In genomic region chr11:80772595-80773210, GRCm38 (mm10) we compare ENCODE assay signal across 18 mouse cellular contexts. TPM values are rescaled to one million over a fixed set of nuclear protein-coding genes. Genes with fewer than 3 reads are reported as not detected.
DNase-seq lines count a peak whose midpoint lies in the region; ATAC-seq and TF ChIP-seq lines count a peak whose summit lies in the region.
"Had no signal": no experiment of that assay in that cellular context is flagged by ENCODE, and none has a peak within 500 bp of the region (broad histone marks: within the 10 kb centered on the region; RNA-seq: fewer than 3 reads in every experiment).

No protein-coding gene starts in this region.

- intact Hi-C loops in heart, postnatal 25 days (cut with DNase I): no loop called here

- no peak for ATAC-seq in heart, embryonic 12.5 days (ENCODE audit: insufficient number of reproducible peaks, low FRiP score)
- no peak for ATAC-seq in kidney, postnatal 0 days (replicated peaks; ENCODE audit: low FRiP score, low read depth)
- ATAC-seq in megakaryocyte progenitor cell, adult 5-6 weeks (replicated peaks; ENCODE audit: poor library complexity): peak; percentile 27; the same call in 1 of the 2 replicates
- ATAC-seq in hindbrain, embryonic 14.5 days (ENCODE audit: low FRiP score): no peak
- ATAC-seq: forebrain, embryonic 15.5 days; hindbrain, embryonic 16.5 days; inflammation-experienced regulatory T-cells, adult 6 months had no signal

- TF ChIP-seq RAD21 in MEL (IDR thresholded peaks at IDR 0.05; ENCODE audit: low read depth, low read length): no peak

- WGBS in heart, embryonic 12.5 days: 31% methylated on average over 6 of the region's 6 CpGs
- 89% methylated on average over 6 of the region's 6 CpGs for WGBS in kidney, postnatal 0 days
- WGBS in hindbrain, embryonic 14.5 days: 83% methylated on average over 6 of the region's 6 CpGs

- TF ChIP-seq POLR2A in MEL (IDR thresholded peaks at IDR 0.05; ENCODE audit: control insufficient read depth in 1 of 2, insufficient read depth in 1 of 2, low read depth in 1 of 2, low read length in 2 of 2, poor library complexity in 1 of 2): no peak

- no peak for TF ChIP-seq CTCF in kidney, postnatal 0 days (IDR thresholded peaks at IDR 0.05; ENCODE audit: low read depth)
- no peak for TF ChIP-seq CTCF in MEL (IDR thresholded peaks at IDR 0.05 in 2 of 3, conservative IDR thresholded peaks at IDR 0.05 in 1 of 3; ENCODE audit: control insufficient read depth in 1 of 3, insufficient read depth in 1 of 3, low read depth in 2 of 3, low read length in 3 of 3, poor library complexity in 1 of 3, severe bottlenecking in 1 of 3)

- peak; percentile 20 to 29; a peak in 1 of 4 replicates for TF ChIP-seq EP300 in MEL (IDR thresholded peaks at IDR 0.05; ENCODE audit: low read depth in 1 of 2, low read length in 2 of 2)

- peak overlapping the region; percentile 31; the same call in 1 of the 2 replicates for H3K4me2 ChIP-seq in heart, embryonic 12.5 days
- no peak overlapping the region for H3K4me2 ChIP-seq in kidney, postnatal 0 days (ENCODE audit: low read length)
- H3K4me2 ChIP-seq in hindbrain, embryonic 14.5 days (replicated peaks): no peak overlapping the region
- H3K4me2 ChIP-seq: embryonic facial prominence, embryonic 12.5 days; forebrain, embryonic 15.5 days had no signal

- peak overlapping the region; percentile 30; the same call in 1 of the 2 replicates for H3K27ac ChIP-seq in heart, embryonic 12.5 days (ENCODE audit: poor library complexity, severe bottlenecking)
- H3K27ac ChIP-seq in kidney, postnatal 0 days: no peak overlapping the region
- H3K27ac ChIP-seq in MEL (ENCODE audit: control insufficient read depth, low read depth, low read length): no peak overlapping the region; the same call in 1 of the 2 replicates
- H3K27ac ChIP-seq in hindbrain, embryonic 14.5 days: no peak overlapping the region
- H3K27ac ChIP-seq: embryonic facial prominence, embryonic 12.5 days; forebrain, embryonic 15.5 days had no signal

- no peak for DNase-seq in heart, postnatal 25 days (ENCODE audit: low spot score)
- DNase-seq in kidney, postnatal 0 days (ENCODE audit: low spot score): peak; percentile 16
- DNase-seq in kidney, postnatal 25 days: no peak
- DNase-seq in MEL (ENCODE audit: low read depth, low spot score): no peak
- no peak for DNase-seq in hindbrain, embryonic 14.5 days (ENCODE audit: low spot score)
- DNase-seq: adrenal gland, postnatal 10 days; cerebellum, adult 11-12 months; cerebellum, adult 9-10 months; cerebellum, postnatal 25 days; gastrocnemius, postnatal 10 days; heart, postnatal 36 days had no signal

- H3K9me3 ChIP-seq in heart, embryonic 12.5 days (replicated peaks): no peaks in the 10 kb centered on the region
- H3K9me3 ChIP-seq in kidney, postnatal 0 days (replicated peaks; ENCODE audit: low read length): no peaks in the 10 kb centered on the region
- H3K9me3 ChIP-seq in MEL (replicated peaks; ENCODE audit: insufficient read depth, low read length): no peaks in the 10 kb centered on the region
- H3K9me3 ChIP-seq in hindbrain, embryonic 14.5 days (ENCODE audit: control insufficient read depth, low read length): no peaks in the 10 kb centered on the region
- H3K9me3 ChIP-seq: embryonic facial prominence, embryonic 12.5 days; forebrain, embryonic 15.5 days had no signal

- no peak overlapping the region for H3K4me3 ChIP-seq in heart, embryonic 12.5 days
- H3K4me3 ChIP-seq in kidney, postnatal 0 days (replicated peaks; ENCODE audit: low read depth, low read length): no peak overlapping the region
- H3K4me3 ChIP-seq in MEL (ENCODE audit: control insufficient read depth in 1 of 2, insufficient read depth in 1 of 2, low read depth in 2 of 2, low read length in 2 of 2): no peak overlapping the region
- H3K4me3 ChIP-seq in hindbrain, embryonic 14.5 days (replicated peaks; ENCODE audit: low read length): no peak overlapping the region
- H3K4me3 ChIP-seq: embryonic facial prominence, embryonic 12.5 days; forebrain, embryonic 15.5 days had no signal

- H3K79me2 ChIP-seq in MEL (ENCODE audit: control insufficient read depth, insufficient read depth, low read length, poor library complexity): peaks cover 42% of the 10 kb centered on the region

- no peak overlapping the region for H3K9ac ChIP-seq in heart, embryonic 12.5 days
- H3K9ac ChIP-seq in kidney, postnatal 0 days (ENCODE audit: low read depth, low read length): no peak overlapping the region
- no peak overlapping the region for H3K9ac ChIP-seq in MEL (ENCODE audit: control insufficient read depth, low read depth, low read length, poor library complexity, severe bottlenecking)
- H3K9ac ChIP-seq in hindbrain, embryonic 14.5 days: no peak overlapping the region
- H3K9ac ChIP-seq: embryonic facial prominence, embryonic 12.5 days; forebrain, embryonic 15.5 days had no signal

- no peaks in the 10 kb centered on the region for H3K36me3 ChIP-seq in heart, embryonic 12.5 days
- H3K36me3 ChIP-seq in kidney, postnatal 0 days (ENCODE audit: insufficient read depth, low read length): no peaks in the 10 kb centered on the region
- H3K36me3 ChIP-seq in MEL (ENCODE audit: control insufficient read depth in 1 of 2, insufficient read depth in 2 of 2, low read length in 2 of 2): peaks cover 6 to 58% of the 10 kb centered on the region in 2 experiments; a peak in 3 of 4 replicates
- H3K36me3 ChIP-seq in hindbrain, embryonic 14.5 days (replicated peaks; ENCODE audit: control insufficient read depth, insufficient read depth): no peaks in the 10 kb centered on the region
- H3K36me3 ChIP-seq: embryonic facial prominence, embryonic 12.5 days; forebrain, embryonic 15.5 days had no signal

- H3K27me3 ChIP-seq in heart, embryonic 12.5 days (replicated peaks): 0 out of 2 replicates have a peak, but pooled peaks cover 5% of the 10 kb centered on the region
- no peaks in the 10 kb centered on the region for H3K27me3 ChIP-seq in kidney, postnatal 0 days (ENCODE audit: insufficient read depth, low read length)
- H3K27me3 ChIP-seq in MEL (ENCODE audit: control insufficient read depth in 1 of 2, insufficient read depth in 2 of 2, low read length in 2 of 2): no peaks in the 10 kb centered on the region
- H3K27me3 ChIP-seq in hindbrain, embryonic 14.5 days (ENCODE audit: control insufficient read depth, insufficient read depth, low read length): no peaks in the 10 kb centered on the region
- H3K27me3 ChIP-seq: CH12.LX; embryonic facial prominence, embryonic 12.5 days; forebrain, embryonic 15.5 days had no signal

- H3K4me1 ChIP-seq in heart, embryonic 12.5 days (replicated peaks): peaks cover 24% of the 10 kb centered on the region
- peaks cover 7% of the 10 kb centered on the region; the same call in 1 of the 2 replicates for H3K4me1 ChIP-seq in kidney, postnatal 0 days (replicated peaks; ENCODE audit: insufficient read depth, low read length)
- H3K4me1 ChIP-seq in MEL (ENCODE audit: control insufficient read depth in 1 of 2, insufficient read depth in 2 of 2, low read length in 2 of 2): peaks cover 39 to 49% of the 10 kb centered on the region in 2 experiments
- no peaks in the 10 kb centered on the region for H3K4me1 ChIP-seq in hindbrain, embryonic 14.5 days (replicated peaks; ENCODE audit: control insufficient read depth, insufficient read depth, low read length)
- H3K4me1 ChIP-seq: embryonic facial prominence, embryonic 12.5 days; forebrain, embryonic 15.5 days had no signal

TF ChIP-seq in MEL, 35 proteins besides CTCF, POLR2A, EP300 and RAD21:
- peak; percentile 57; the same call in 1 of the 2 replicates for TF ChIP-seq TBP (IDR thresholded peaks at IDR 0.05; ENCODE audit: low read depth, low read length)
- TF ChIP-seq MAX (IDR thresholded peaks at IDR 0.05; ENCODE audit: low read length): peak; percentile 16; the same call in 1 of the 2 replicates
- no peak for TF ChIP-seq MYC (IDR thresholded peaks at IDR 0.05; ENCODE audit: low read depth, low read length)
- no peak for TF ChIP-seq ZMIZ1 (IDR thresholded peaks at IDR 0.05; ENCODE audit: low read depth, low read length)
- no peak for TF ChIP-seq E2F4 (IDR thresholded peaks at IDR 0.05; ENCODE audit: borderline replicate concordance, low read depth, low read length)
- TF ChIP-seq MAZ (IDR thresholded peaks at IDR 0.05; ENCODE audit: low read depth, low read length): no peak
- no peak for TF ChIP-seq ELF1 (IDR thresholded peaks at IDR 0.05; ENCODE audit: low read depth, low read length)
- no peak for TF ChIP-seq CHD1 (IDR thresholded peaks at IDR 0.05; ENCODE audit: low read depth, low read length)

RNA-seq across cellular contexts. Expression of gene Myo1d, which starts 7.1 kb away (rescaled TPM):
- 11.3 and 13.3 TPM in 2 replicates for polyA plus RNA-seq in heart, embryonic 12.5 days (2016; fragmentation: Nextera tagmentation; extraction: Ambion mirVana)
- total RNA-seq in heart, postnatal 25 days (2021): 10 to 100 TPM in 1 of 2 experiments, 1 to 10 TPM in 1; 8.7 to 10.9 TPM
- 15.7 and 16.9 TPM in 2 replicates for polyA plus RNA-seq in kidney, postnatal 0 days (2015; fragmentation: Nextera tagmentation; extraction: Ambion mirVana)
- 15.9 and 20.2 TPM in 2 replicates for total RNA-seq in MEL (2012; rRNA removed)
- polyA plus RNA-seq in MEL (2012; ENCODE audit: insufficient read depth in 1 of 2, insufficient read length in 2 of 2, low read depth in 1 of 2, low replicate concordance in 2 of 2, missing spikeins in 1 of 2): 10 to 100 TPM; 41.7 to 81.1 TPM
- 4.6 and 7.2 TPM in 2 replicates for total RNA-seq in megakaryocyte progenitor cell, adult 5-6 weeks (2015)
- total RNA-seq in megakaryocyte progenitor cell, adult 5-6 weeks (2017): 2.0 and 2.9 TPM in 2 replicates
- 2.9 TPM in 2 replicates for polyA plus RNA-seq in hindbrain, embryonic 14.5 days (2014; fragmentation: Nextera tagmentation; extraction: Ambion mirVana)

RNA-seq across cellular contexts. Expression of gene Tmem98, which starts 37.3 kb away (rescaled TPM):
- 99.1 and 101 TPM in 2 replicates for polyA plus RNA-seq in heart, embryonic 12.5 days (2016; fragmentation: Nextera tagmentation; extraction: Ambion mirVana)
- 10 to 100 TPM; 14.7 to 14.8 TPM for total RNA-seq in heart, postnatal 25 days (2021)
- polyA plus RNA-seq in kidney, postnatal 0 days (2015; fragmentation: Nextera tagmentation; extraction: Ambion mirVana): 93.2 and 95.0 TPM in 2 replicates
- 21.5 and 23.3 TPM in 2 replicates for total RNA-seq in MEL (2012; rRNA removed)
- 10 to 100 TPM in 1 of 2 experiments, not detected in 1; 33.5 TPM for polyA plus RNA-seq in MEL (2012; ENCODE audit: insufficient read depth in 1 of 2, insufficient read length in 2 of 2, low read depth in 1 of 2, low replicate concordance in 2 of 2, missing spikeins in 1 of 2)
- total RNA-seq in megakaryocyte progenitor cell, adult 5-6 weeks (2015): 2.6 and 2.8 TPM in 2 replicates
- 1.0 and 4.2 TPM in 2 replicates for total RNA-seq in megakaryocyte progenitor cell, adult 5-6 weeks (2017)
- 20.1 and 21.9 TPM in 2 replicates for polyA plus RNA-seq in hindbrain, embryonic 14.5 days (2014; fragmentation: Nextera tagmentation; extraction: Ambion mirVana)
